Mouse (Mus musculus) stomach, postnatal 0 days (tissue): ENCODE data around the gene Fam83d.

Experiments used
- CTCF ChIP-seq: IDR thresholded peaks from 2 replicates; pipeline ENCODE4 v1.5.1; 2016; ENCODE audit warnings: antibody characterized with exemption, low read depth, mild to moderate bottlenecking, moderate library complexity
- EP300 ChIP-seq: optimal IDR thresholded peaks from 2 replicates; pipeline ENCODE3; 2016; ENCODE audit warnings: antibody characterized with exemption

DNA sequence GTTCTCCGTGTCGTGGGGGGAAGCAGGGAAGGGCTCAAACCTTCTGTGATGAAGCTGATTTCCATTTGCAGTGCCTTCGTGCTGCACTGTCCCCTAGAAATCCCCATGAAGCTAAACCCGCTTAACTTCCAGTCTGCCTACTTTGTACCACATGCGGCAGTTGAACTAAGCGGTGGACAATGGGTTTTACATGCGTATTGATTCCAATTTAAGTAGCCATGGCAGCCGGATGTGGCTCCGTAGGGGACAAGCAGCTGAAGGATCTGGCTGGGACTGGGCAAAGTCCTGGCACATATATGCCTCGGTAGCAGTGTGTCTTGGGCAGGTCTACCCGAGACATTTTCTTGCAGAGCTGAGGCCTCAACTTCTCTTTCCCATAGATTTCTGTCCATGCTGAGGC, 29.3 kb upstream of the Fam83d start:
- TF ChIP-seq CTCF = no peak
- no peak for TF ChIP-seq EP300
